Comparison of ENCODE assay signal across 27 mouse cellular contexts in genomic region chr16:20545696-20546095, GRCm38 (mm10). TPM values are rescaled to one million over a fixed set of nuclear protein-coding genes. Genes with fewer than 3 reads are reported as not detected.
"Had no signal": no experiment of that assay in that cellular context is flagged by ENCODE, and none has a peak within 500 bp of the region (broad histone marks: within the 10 kb centered on the region; RNA-seq: fewer than 3 reads in every experiment).

No protein-coding gene starts in this region.

- H3K27ac ChIP-seq: embryonic facial prominence, embryonic 10.5 days; embryonic facial prominence, embryonic 12.5 days; embryonic facial prominence, embryonic 13.5 days; embryonic facial prominence, embryonic 15.5 days; forebrain, embryonic 10.5 days; forebrain, embryonic 12.5 days; forebrain, embryonic 13.5 days; forebrain, embryonic 15.5 days; gastrocnemius, adult 2 months; heart, adult 2 months had no signal

- H3K4me2 ChIP-seq: embryonic facial prominence, embryonic 12.5 days; embryonic facial prominence, embryonic 13.5 days; embryonic facial prominence, embryonic 15.5 days; forebrain, embryonic 12.5 days; forebrain, embryonic 13.5 days; forebrain, embryonic 15.5 days had no signal

- H3K4me3 ChIP-seq: embryonic facial prominence, embryonic 10.5 days; embryonic facial prominence, embryonic 12.5 days; embryonic facial prominence, embryonic 13.5 days; embryonic facial prominence, embryonic 15.5 days; erythroblast, embryonic 14.5 days; forebrain, embryonic 10.5 days; forebrain, embryonic 12.5 days; forebrain, embryonic 13.5 days; forebrain, embryonic 15.5 days; gastrocnemius, adult 2 months; heart, adult 2 months had no signal

- DNase-seq: cerebellum, adult 2 months; cerebellum, adult 9-10 months; cerebellum, adult 9-11 months; cerebellum, postnatal 10 days; cerebellum, postnatal 14 days; cerebellum, postnatal 25 days; cerebellum, postnatal 36 days; embryo, embryonic 11 days; forebrain, postnatal 0 days; gastrocnemius, adult 2 months; gastrocnemius, postnatal 10 days; gastrocnemius, postnatal 14 days; gastrocnemius, postnatal 25 days; gastrocnemius, postnatal 36 days; heart, adult 18-20 months; heart, adult 2 months had no signal

- H3K27me3 ChIP-seq: embryonic facial prominence, embryonic 12.5 days; embryonic facial prominence, embryonic 13.5 days; embryonic facial prominence, embryonic 15.5 days; forebrain, embryonic 12.5 days; forebrain, embryonic 13.5 days; forebrain, embryonic 15.5 days had no signal

RNA-seq across cellular contexts. Expression of gene Vwa5b2, which starts 43.6 kb away (rescaled TPM):
- total RNA-seq: common myeloid progenitor, adult 5-6 weeks; gastrocnemius, postnatal 25 days; gastrocnemius, postnatal 36 days; granulocyte monocyte progenitor cell, adult 5-6 weeks had no signal
